Mouse (Mus musculus): Measurements from ENCODE around the gene Hist1h2ab.
A peak's percentile ranks its signal among the peaks of the same experiment; 100 is the strongest.
"Not testable (repeated sequence)": the region's sequence is repeated elsewhere in the genome, so short reads cannot be mapped to it uniquely, and the experiment has no call there.

The Hist1h2ab gene

DNA sequence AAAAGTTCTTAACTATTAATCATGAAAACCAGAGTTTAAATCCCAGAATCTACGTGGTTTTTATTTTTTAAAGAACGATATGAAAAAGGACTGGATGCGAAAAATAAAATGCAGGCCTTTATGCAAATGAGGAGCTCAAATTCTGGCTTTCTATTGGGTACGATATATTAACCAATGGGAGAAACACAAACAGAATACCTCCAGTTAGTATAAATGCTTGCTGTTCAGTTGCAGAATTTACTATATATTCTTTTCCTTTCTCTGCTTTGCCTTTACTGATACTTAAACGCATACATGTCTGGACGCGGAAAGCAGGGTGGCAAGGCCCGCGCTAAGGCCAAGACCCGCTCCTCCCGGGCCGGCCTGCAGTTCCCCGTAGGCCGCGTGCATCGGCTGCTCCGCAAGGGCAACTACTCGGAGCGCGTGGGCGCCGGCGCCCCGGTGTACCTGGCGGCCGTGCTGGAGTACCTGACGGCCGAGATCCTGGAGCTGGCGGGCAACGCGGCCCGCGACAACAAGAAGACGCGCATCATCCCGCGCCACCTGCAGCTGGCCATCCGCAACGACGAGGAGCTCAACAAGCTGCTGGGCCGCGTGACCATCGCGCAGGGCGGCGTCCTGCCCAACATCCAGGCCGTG is at the start of gene Hist1h2ab:
Hist1h2ab (plus strand) TSS at position 288 of the 639 bp plus-strand sequence.
- peak; percentile 68 for DNase-seq (ENCODE audit: low spot score)

DNA sequence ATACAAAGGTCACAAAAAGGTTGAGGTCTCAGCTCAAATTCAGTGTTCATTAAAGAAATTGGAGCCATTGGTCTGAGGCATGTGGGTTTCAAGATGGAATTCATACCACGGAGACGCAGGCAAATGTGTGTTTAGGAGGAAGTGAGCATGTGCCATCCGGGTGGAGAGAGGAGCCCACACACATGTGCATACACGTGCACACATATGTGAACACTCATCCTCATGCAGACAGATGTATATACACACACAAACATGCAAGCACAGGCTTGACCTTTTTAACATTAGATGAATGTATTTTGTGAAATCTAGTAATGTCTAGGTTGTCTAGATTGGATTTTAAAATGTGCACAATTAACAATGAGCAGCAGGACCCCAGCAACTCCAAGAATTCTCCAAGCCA is 48.7 kb upstream of the Hist1h2ab start:
- DNase-seq (ENCODE audit: low spot score) = no peak

DNA sequence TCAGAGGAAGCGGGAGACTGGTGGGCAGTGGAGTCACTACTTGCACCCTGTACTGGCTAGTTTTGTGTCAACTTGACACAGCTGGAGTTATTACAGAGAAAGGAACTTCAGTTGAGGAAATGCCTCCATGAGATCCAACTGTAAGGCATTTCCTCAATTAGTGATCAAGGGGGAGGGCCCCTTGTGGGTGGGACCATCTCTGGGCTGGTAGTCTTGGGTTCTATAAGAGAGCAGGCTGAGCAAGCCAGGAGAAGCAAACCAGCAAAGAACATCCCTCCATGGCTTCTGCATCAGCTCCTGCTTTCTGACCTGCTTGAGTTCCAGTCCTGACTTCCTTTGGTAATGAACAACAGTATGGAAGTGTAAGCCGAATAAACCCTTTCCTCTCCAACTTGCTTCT is 48.1 kb upstream of the Hist1h2ab start:
- not testable (repeated sequence) for DNase-seq (ENCODE audit: low spot score)

DNA sequence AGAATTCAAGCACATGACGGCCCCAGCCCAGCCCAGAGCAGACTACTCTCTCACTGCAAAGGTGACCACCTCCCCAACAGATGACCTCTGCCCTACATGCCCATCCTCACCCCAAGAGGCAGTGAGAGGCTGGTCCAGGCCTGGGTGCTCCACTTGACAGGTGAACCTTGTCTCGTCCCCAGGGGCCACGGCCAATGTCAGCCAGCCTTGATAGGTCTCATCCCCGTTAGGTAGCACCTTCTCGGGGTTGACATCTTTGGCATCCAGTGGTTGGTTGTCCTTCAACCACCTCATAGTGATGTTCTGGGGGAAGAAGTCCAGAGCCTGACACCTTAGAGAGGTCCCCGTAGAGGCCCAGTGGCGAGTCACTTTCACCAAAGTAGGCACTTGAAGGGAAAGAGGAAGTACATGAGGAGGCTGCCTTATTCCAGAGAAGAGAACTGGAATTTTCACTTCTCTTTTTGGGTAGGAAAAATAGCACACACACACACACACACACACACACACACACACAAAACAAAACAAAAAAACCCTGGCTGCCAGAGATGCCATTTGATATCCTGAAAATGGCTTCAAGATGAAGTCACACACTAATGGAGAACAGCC is 45.1 kb upstream of the Hist1h2ab start:
- no peak for DNase-seq (ENCODE audit: low spot score)

DNA sequence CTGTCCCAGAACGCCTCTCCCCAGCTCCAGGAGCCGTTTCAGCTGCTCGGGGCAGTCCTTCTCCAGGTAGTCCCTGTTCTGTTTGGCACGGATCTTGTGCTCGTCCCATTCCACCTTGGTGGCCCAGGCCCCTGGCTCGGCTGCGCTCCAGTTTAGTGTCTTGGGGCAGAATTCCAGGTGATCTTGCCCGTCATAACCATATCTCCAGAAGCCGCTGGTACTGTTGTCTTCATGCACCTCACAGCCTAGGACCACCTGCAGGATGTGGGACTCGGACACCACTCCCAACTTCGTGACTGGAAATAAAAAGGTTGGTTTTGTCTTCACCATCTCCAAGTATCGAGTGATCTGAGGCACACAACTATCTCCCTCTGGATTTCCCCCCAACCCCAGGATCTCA is 44.2 kb upstream of the Hist1h2ab start:
- DNase-seq (ENCODE audit: low spot score) = no peak

DNA sequence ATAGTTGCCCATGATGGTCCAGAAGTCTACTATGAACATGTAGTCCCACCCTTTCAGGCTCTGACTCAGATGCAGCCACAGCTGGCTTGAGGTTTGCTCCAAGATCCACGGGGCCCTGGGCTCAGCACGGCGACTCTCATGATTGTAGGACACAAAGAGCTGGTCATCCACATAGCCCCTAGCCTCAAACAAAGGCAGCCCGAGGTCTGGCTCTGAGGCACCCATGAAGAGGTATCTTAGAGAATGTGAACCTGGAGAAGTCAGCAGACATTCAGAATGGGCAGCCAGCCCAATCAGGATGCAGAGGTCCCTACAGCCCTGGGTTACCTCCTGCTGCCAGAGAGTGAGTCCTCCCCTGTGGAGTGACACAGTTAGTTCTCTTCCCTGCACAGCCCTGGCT is 42.9 kb upstream of the Hist1h2ab start:
- DNase-seq (ENCODE audit: low spot score) = no peak

DNA sequence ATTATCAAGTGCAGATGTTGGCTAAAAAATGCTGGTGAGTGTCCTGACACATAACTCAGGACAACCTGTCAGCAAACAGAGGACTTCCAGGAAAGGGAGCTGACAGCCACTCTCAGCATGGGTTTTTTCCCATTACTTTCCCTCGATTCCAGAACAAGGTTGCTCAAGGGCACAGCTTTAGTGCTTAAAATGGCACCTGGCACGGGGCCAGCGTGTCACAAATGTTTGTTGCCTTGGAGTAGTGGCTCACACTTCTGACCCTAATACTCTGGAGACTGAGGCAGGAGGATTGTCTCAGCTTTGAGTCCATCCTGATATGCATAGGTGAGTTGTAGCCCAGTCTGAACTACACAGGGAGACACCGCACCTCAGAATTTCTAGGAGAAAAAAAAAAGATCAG is 42.3 kb upstream of the Hist1h2ab start:
- DNase-seq (ENCODE audit: low spot score) = no peak

DNA sequence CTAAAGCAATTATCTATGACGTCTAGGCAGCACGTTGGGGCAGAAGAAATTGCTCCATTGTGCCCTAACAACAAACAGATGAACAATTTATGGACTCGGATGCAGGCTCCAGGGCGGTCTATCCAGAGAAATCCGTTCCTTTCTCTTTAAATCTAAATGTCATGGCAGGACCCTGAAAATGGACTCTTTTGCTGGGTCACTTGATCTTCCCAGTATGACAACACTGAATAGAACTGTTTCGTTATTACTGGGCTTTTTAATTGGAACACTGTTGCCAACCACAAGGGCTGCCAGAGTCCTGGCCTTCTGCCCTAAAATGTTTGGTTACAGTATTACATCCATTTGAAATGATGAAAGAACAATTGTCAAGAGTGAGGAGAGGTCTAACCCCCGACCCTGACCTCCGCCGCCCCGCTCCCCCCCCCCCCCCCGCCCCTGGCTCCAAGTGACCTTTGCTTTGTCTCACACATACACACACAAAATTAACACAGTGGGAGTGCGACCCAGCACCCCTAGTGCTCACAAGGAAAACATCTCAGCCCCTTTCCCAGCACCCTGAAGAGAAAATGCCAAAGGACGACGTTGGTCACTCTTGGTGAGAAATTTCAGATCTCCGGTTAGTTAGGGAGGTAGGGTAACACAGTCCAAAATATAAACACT is 41.1 kb upstream of the Hist1h2ab start:
- DNase-seq (ENCODE audit: low spot score) = no peak

DNA sequence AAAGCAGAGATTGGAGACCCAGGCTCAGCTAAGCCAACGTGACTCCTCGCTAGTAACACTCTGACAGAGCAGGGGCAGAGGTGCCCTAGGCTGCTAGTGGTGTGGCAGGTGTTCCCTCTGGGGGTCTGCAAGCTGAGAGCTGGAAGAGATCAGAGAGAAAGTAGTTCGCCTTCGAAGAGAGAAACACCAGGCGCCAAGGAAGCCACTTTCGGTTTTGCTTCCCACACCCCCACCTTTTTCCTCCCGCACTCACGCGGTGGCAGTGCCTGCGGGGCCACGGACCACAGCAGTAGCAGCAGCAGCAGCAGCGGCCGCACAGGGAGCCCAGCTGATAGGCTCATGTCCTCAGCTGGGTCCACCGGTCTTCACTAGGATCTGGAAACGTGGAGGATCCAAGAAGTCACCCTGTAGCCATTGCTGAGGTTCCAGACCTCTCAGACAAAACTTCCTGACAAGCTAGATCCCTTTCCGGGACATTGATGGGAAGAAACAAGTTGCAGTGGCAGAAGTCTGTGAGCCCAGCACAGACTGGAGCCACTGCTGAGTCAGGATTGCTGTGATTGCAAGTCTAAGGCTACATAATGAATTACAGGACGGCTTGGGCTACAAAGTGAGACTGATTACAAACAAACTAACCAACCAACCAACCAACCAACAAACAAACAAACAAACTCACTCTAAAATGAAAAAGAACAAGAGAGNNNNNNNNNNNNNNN is 40.4 kb upstream of the Hist1h2ab start, which contains the start of gene Hfe:
Hfe (minus strand) TSS at position 481 of the 716 bp plus-strand sequence.
- DNase-seq (ENCODE audit: low spot score) = no peak

DNA sequence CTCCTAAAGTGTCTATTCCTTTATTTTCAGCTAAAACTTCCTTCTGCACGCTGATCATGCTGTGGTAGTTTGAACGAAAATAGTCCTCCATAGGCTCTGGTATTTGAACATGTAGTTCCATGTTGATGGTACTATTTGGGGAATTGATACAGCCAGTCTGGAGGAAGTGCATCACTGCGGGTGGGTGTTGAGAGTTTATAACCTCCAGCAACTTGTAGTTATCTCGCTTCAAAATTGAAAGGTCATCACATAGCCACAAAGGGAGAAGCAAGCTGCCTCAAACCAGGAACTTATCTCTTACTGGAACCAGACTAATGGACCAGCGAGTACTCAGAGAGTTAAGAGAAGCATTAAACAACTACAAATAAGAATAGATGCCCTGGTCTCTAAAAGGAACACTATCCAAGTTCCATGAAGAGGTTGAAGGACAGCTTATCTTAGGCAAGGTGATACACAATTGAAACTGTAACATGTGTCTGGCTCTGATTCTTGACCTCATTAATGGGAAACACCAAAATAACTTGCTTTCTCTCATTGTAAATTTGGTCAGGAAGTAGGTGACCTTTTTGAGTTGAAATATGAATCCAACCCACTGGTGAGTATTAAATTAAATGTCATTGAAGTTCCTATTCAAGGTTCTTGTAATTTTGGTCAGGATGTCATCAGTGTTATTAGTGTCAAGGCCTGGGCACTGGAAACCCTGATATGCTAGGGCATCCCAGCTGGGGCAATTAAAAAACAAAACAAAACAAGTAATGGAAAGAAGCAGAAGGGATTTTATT is 34.5 kb upstream of the Hist1h2ab start:
- no peak for DNase-seq (ENCODE audit: low spot score)

DNA sequence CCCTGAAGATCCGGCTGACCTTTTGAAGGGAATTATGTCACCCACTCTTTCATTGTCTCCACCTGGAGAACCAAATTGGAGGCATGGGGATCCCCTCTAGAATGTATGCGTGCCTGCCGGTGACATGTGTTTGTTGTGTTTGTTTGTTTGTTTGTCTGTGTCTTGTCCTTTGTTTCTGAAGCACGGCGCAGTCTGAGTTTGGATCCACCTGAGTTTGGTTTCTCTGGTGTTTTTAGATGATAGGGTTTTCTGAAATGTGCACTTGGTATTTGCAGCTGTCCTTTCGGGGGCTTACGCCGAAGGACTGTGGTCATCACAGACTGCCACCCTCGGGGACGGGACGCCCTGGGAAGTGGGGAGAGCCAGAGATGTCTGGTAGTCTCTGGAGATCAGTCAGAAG is 33.8 kb upstream of the Hist1h2ab start:
- DNase-seq (ENCODE audit: low spot score) = no peak

DNA sequence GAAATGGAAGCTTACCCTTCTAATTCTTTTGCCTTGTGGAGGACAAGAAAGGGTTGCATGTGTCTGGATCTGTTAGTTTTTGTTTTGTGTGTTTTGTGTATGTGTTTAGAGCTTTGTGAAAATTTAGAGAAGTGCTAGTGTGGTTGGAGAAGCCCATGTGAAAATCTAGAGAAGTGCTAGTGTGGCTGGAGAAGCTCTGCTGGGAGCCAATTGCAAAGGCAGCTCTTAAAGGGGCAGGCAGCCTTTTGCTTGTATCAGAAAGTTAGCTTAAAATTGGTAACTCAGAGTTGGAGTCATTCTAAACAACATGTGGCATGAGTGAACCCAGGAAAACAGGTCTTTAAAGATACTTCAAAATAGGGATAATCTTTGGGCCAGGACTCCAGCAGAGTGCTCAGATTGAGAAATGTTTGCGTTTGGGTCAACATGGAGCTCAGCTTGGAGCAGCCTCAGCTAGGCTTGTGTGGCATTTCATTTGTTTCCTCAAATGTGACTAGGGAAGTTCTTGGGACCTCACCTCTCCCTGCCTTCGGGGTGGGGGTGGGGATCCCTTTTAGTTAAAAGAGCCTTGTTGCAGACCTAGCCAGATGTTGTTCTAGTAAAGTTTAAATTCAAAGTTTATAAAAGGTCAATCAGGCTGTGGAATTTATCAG is 33.2 kb upstream of the Hist1h2ab start:
- not testable (repeated sequence) for DNase-seq (ENCODE audit: low spot score)

DNA sequence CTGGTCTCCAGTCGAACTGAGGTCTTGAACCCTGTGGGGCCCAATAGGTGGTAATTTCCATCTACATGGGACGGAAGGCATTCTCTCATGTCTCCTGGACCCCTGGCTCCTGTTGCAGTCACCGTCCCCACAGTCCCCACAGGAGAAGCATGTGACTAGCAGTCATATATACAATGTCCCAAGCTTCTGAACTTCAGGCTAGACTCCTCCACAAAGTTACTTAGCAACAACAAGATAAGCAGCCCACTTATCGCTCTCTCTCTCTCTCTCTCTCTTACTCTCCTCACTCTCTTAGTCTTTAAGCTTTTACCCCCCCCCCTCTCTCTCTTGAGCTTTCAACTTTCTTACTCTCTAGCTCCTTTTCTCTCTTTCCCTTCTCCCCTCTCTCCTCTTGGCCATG is 26.7 kb upstream of the Hist1h2ab start:
- no peak for DNase-seq (ENCODE audit: low spot score)

DNA sequence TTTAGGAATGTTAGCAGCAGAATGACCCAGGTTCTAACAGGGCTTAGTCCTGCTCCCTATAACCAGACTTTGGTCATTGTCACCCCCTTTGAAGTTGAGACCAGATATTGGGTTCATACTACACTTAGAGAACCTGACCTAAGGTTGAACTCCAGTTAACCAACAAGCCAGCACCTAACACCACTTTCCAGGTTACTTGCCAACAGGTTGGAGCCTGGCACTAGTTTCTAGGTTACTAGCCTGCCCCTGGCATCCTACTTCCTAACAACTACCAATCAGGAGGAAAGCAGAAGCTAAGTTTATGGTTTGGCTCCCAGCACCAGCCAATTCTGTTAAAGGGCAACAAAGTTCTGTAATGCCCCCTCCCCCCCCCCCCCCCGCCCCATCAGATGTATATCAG is 25.7 kb upstream of the Hist1h2ab start:
- no peak for DNase-seq (ENCODE audit: low spot score)

DNA sequence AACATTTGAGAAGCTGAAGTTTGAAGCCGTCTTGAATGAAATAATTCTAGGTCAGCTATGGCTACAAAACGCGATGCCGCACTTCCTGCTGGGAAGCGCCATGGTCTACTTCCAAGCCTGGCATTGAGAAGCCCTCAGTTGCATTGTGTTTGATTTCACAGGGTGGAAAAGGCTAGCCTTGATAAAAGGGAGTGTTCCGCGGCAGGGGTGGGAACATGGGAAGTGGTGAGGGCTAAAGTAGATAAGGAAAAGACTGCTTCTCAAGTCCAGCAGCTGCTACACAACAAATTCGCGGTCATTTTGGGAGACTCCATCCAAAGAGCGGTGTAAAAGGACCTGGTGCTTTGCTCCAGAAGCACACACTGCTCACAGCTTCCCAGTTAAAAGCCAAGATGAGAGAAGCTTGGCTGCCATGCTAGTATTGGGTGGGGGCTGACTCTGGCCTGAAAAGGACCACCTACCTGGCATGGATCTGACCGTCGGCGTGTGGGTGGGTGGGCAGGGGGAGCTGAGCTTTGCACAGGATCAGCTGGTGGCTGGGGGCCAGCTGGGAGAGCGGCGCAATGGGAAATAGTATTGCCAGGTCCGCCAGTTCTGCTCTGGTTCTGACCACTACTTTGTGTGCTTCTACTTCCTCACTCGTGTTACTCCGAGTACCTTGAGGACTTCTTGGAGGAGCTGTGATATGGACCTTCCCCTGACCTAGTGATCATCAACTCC is 22.3 kb upstream of the Hist1h2ab start:
- no peak for DNase-seq (ENCODE audit: low spot score)

DNA sequence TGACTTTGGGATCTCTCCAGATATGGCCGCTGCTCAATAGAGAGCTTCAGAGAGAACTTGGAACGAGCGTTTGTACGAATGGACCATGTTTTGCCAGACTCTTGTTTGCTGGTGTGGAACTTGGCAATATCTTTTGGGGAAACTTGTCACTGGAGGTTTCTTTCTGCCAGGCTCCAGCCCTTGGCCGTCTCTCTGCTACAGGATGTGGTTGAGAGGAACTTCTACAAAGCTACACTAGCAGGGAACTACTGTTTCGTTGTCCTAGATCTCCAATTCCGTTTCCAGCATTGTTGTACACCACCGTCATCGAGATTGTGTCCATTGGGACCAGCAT is 21.8 kb upstream of the Hist1h2ab start:
- no peak for DNase-seq (ENCODE audit: low spot score)

DNA sequence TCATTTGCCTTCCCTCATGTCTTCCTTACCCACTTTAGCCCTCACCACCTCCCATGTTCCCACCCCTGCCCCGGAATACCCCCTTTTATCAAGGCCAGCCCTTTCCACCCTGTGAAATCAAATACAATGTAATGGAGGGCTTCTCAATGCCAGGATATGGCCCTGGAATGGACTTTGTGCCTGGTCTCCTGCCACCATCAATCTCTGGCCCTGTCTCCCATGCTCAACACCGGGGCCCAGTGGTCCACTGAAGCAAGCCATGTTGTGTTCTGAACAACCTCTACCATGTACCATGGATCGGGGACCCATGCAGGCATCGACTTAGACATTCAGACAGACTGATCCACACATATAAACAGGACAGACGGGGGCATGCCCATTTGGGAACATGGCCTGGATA is 21.2 kb upstream of the Hist1h2ab start:
- DNase-seq (ENCODE audit: low spot score) = no peak

DNA sequence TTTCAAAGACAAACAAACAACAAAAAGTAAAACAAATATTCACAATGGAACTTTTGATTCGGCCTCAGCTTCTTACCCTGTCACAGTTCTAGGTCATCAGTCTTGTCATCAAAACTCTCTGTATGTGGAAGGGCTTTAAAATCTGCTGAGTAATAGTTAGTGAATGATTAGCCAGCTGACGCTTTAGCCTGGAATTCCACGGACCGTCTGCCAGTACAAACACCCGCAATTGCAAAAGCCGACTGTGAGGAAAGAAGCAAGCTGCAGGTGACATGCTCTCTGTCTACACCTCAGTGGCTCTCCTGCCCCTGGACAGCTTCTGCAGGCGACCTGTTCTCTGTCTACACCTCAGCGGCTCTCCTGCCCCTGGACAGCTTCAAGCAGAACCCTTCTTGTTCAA is 20.4 kb upstream of the Hist1h2ab start:
- DNase-seq (ENCODE audit: low spot score) = no peak

DNA sequence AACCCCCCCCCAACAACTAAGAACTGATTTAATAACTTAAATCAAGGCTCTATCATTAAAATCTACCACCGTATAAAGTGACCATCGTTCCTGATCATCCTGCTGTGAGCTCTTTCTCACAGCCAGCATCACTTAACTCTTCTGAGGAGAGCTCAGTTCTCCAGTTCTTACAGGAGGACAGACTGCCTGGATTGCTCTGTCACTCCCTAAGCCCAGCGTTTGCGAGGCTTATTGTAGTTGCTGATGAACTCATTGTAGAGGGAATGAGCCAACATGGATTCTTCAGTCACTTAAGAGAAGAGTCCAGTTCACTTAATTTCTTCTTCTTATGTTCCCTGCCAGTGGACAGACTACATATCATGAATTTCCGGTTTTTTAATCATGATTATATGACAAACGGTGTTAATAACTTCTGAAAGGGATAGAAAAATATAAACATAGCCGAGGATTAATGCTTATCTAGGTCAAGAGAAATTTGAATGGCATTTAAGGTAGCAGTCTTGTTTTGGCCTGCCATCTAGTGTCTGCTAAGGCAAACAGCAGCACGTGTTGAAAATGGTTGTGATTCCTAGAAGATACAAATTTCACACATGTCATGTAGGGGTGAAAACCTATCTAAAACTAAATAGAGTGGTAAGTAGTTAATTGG is 18.6 kb upstream of the Hist1h2ab start:
- no peak for DNase-seq (ENCODE audit: low spot score)

DNA sequence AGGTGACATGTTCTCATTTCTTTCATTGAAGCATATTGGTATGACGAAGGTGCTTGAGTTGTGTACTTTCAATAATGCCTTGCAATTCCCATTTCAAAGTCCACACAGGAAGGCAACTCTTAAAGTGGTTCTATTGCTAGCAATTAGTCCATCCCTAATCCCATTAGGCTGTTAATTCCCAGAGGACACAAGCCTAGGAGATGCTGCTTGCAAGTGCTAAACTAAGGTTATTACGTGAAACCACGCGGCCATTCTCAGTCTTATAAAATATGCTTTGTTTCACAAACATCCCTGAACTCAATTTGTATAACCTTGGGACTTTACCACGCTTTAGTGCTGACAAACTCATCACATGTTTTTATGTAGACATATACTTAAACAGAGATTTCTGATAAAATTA is 13.8 kb upstream of the Hist1h2ab start:
- DNase-seq (ENCODE audit: low spot score) = no peak

DNA sequence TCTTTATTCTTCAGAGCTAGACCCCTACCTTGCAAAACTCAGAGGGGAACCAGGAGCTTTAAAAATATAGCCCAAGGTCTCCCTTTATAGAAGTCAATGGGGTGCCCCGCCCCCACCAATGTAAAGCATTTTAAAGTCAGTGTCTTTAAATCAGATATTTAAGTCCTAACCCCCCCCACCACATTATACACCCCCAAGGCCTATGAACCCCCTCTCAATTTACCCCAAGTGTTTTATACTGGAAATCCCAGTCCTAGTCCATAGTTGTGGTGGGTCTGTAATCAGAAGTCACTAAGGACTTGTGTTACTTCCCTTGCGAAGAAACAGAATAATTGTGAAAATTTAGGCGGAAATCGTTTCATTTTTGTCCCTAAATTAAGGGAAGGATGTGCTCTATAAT is 12.9 kb upstream of the Hist1h2ab start:
- DNase-seq (ENCODE audit: low spot score) = no peak
